Mouse (Mus musculus) C2C12 (cell line): ENCODE data around the gene Cct7.

Experiments
- CEBPB ChIP-seq: IDR thresholded peaks from one replicate; pipeline ENCODE4 v1.6.1; 2011; ENCODE audit warnings: low read depth, mild to moderate bottlenecking, control low read depth, moderate library complexity
- CTCF ChIP-seq: IDR thresholded peaks from one replicate; pipeline ENCODE4 v1.5.1; 2011; ENCODE audit not compliant: control insufficient read depth, insufficient read depth, insufficient read length
- MAX ChIP-seq: IDR thresholded peaks from one replicate; pipeline ENCODE4 v1.6.1; 2011; ENCODE audit warnings: mild to moderate bottlenecking, control low read depth
- MYOD1 ChIP-seq: IDR thresholded peaks from one replicate; pipeline ENCODE4 v1.6.1; 2011; ENCODE audit warnings: low read depth; ENCODE audit not compliant: control insufficient read depth, insufficient read length
- MYOG ChIP-seq: IDR thresholded peaks from one replicate; pipeline ENCODE4 v1.6.1; 2011; ENCODE audit not compliant: control insufficient read depth, insufficient read length; ENCODE audit errors: extremely low read depth
- USF1 ChIP-seq: IDR thresholded peaks from one replicate; pipeline ENCODE4 v1.6.1; 2011; ENCODE audit warnings: low read depth, mild to moderate bottlenecking, control low read depth, moderate library complexity

GRCm38 (mm10) chr6:85443488-85444233, 7.7 kb upstream of the Cct7 start:
- TF ChIP-seq CTCF = no peak
- no peak for TF ChIP-seq USF1
- no peak for TF ChIP-seq MYOG
- peak; percentile 3 for TF ChIP-seq MYOD1
- TF ChIP-seq CEBPB = no peak
- TF ChIP-seq MAX = no peak
